Mouse (Mus musculus) heart, adult 2 months (tissue): ENCODE results near the gene Rnf223. TPM values are rescaled to one million over a fixed set of nuclear protein-coding genes. Genes with fewer than 3 reads are reported as not detected.

Experiments used
- DNase-seq, 2 experiments: peaks; one replicate each; pipeline ENCODE4 v3.0.0; 2021
- H3K27ac ChIP-seq: fragments of 200-600 bp; 2 replicates; pipeline ENCODE4 v1.8.1; 2022
- H3K27me3 ChIP-seq: fragments of 200-500 bp; 2 replicates; pipeline ENCODE4 v1.6.1; 2012; ENCODE audit warnings: mild to moderate bottlenecking, low read length, inconsistent platforms, mixed read lengths; ENCODE audit not compliant: control insufficient read depth, insufficient read depth
- H3K36me3 ChIP-seq: fragments of 200-500 bp; 2 replicates; pipeline ENCODE4 v1.6.1; 2012; ENCODE audit warnings: low read length, inconsistent platforms; ENCODE audit not compliant: control insufficient read depth, insufficient read depth
- H3K4me1 ChIP-seq: fragments of 200-500 bp; 2 replicates; pipeline ENCODE4 v1.6.1; 2011; ENCODE audit warnings: low read length; ENCODE audit not compliant: control insufficient read depth, insufficient read depth
- H3K4me3 ChIP-seq: fragments of 200-600 bp; 2 replicates; pipeline ENCODE4 v1.8.1; 2022
- H3K79me2 ChIP-seq: fragments of 200-500 bp; replicated peaks from 2 replicates; pipeline ENCODE4 v1.6.1; 2012; ENCODE audit warnings: mild to moderate bottlenecking, inconsistent platforms, low read length, moderate library complexity, mixed read lengths; ENCODE audit not compliant: control insufficient read depth, insufficient read depth
- H3K9ac ChIP-seq: fragments of 200-500 bp; 2 replicates; pipeline ENCODE4 v1.6.1; 2012; ENCODE audit warnings: low read depth, mild to moderate bottlenecking, control low read depth, inconsistent platforms, low read length, mixed read lengths
- CTCF ChIP-seq: fragments of 200-600 bp; IDR thresholded peaks from 2 replicates; pipeline ENCODE4 v1.8.1; 2022; ENCODE audit warnings: antibody characterized with exemption, mild to moderate bottlenecking, moderate library complexity
- EP300 ChIP-seq: fragments of 200-500 bp; IDR thresholded peaks from 2 replicates; pipeline ENCODE4 v1.6.1; 2011; ENCODE audit warnings: low read depth, low read length, control low read depth; ENCODE audit not compliant: insufficient read depth
- POLR2A ChIP-seq: fragments of 200-500 bp; IDR thresholded peaks from 2 replicates; pipeline ENCODE4 v1.6.1; 2011; ENCODE audit warnings: mild to moderate bottlenecking, low read depth, low read length, control low read depth; ENCODE audit not compliant: insufficient read depth
- WGBS: fragments of 180-500 bp; shearing (Covaris S2); methylation state at CpG from one replicate; pipeline ENCODE4 v1.1.7; 2018; 5-methylcytosine and 5-hydroxymethylcytosine counted together
- intact Hi-C: fragments of 180-260 bp; cut with DNase I; formaldehyde crosslinking; loops from one replicate; pipeline ENCODE4 v1.15.1; 2025
- polyA plus RNA-seq: library from polyadenylated mRNA; depleted of rRNA; stranded (reverse); fragments of >200 nt; gene quantifications from 2 replicates; pipeline ENCODE4 v1.2.3, GENCODE M21; 2012
- total RNA-seq, 2 experiments: library from RNA; stranded (reverse); gene quantifications; 2 replicates each; pipeline ENCODE4 v1.2.3; 2021

Gene Rnf223
- total and polyA plus RNA-seq, 3 experiments = 0.07 to 0.14 TPM; not detected in 1

DNA sequence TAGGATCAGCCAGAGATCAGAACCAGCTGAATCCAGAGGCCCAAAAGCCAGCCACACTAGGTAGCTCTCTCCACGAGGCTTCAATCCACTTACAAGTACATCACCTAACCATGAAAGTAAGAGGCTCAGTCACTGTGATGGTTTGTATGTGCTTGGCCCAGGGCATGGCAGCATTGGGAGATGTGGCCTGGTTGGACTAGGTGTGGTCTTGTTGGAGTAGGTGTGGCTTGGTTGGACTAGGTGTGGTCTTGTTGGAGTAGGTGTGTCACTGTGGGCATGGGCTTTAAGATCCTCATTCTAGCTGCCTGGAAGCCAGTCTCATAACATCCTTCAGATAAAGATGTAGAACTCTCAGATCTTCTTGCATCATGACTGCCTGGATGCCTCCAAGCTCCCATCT is 39.1 kb upstream of the Rnf223 start:
- H3K4me3 ChIP-seq = no peak overlapping the region
- no peaks in the 10 kb centered on the region for H3K27me3 ChIP-seq
- no peaks in the 10 kb centered on the region for H3K36me3 ChIP-seq
- H3K27ac ChIP-seq = no peak overlapping the region
- TF ChIP-seq POLR2A (no peak), CTCF (no peak), EP300 (no peak)
- H3K4me1 ChIP-seq = no peaks in the 10 kb centered on the region
- no peak overlapping the region for H3K9ac ChIP-seq
- intact Hi-C loops = no loop called here
- DNase-seq = no peak
- WGBS = 60% methylated on average over 1 of the region's 1 CpGs
- H3K79me2 ChIP-seq = no peaks in the 10 kb centered on the region

DNA sequence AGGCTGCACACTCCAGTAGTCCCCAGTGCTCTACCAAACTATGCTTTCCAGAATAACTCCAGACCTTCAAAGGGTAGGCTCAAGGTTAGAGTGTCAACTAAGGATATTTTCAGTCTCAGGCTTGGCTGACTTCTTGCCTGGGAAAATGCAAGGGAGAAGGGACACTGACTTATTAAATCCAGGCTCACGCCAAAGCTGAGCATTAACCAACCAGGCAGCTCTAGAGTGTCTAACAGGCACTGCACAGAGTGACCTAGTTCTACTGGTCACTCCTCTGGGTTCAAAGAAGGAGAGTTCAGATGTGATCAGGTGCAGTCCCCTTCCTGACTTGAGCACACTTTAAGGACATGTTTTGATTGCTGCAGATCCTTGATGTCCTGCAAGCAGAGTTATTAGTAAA is 37.5 kb upstream of the Rnf223 start:
- DNase-seq = no peak
- Histone ChIP-seq H3K4me3 (no peak overlapping the region), H3K36me3 (no peaks in the 10 kb centered on the region), H3K79me2 (no peaks in the 10 kb centered on the region), H3K4me1 (no peaks in the 10 kb centered on the region), H3K9ac (no peak overlapping the region), H3K27me3 (no peaks in the 10 kb centered on the region), H3K27ac (no peak overlapping the region)
- WGBS = 59% methylated on average over 1 of the region's 1 CpGs
- intact Hi-C loops = no loop called here
- no peak for TF ChIP-seq POLR2A
- TF ChIP-seq EP300 = no peak
- no peak for TF ChIP-seq CTCF

- intact Hi-C loops = no loop called here
- no peaks in the 10 kb centered on the region for H3K79me2 ChIP-seq
- TF ChIP-seq CTCF (no peak), POLR2A (no peak), EP300 (no peak)
- DNase-seq = no peak
- H3K27ac ChIP-seq = no peak overlapping the region
- no peaks in the 10 kb centered on the region for H3K27me3 ChIP-seq
- no peak overlapping the region for H3K9ac ChIP-seq
- H3K36me3 ChIP-seq = no peaks in the 10 kb centered on the region
- H3K4me1 ChIP-seq = no peaks in the 10 kb centered on the region
- 81% methylated on average over 5 of the region's 5 CpGs for WGBS
- no peak overlapping the region for H3K4me3 ChIP-seq
Observed at GRCm38 (mm10) chr4:156093758-156094157, 36.6 kb upstream of the Rnf223 start.

- 92% methylated on average over 1 of the region's 1 CpGs for WGBS
- DNase-seq = no peak
- intact Hi-C loops = no loop called here
Observed at GRCm38 (mm10) chr4:156096191-156096590, 34.1 kb upstream of the Rnf223 start.

GRCm38 (mm10) chr4:156097770-156098366 is 32.4 kb upstream of the Rnf223 start:
- Histone ChIP-seq H3K9ac (no peak overlapping the region), H3K4me1 (no peaks in the 10 kb centered on the region), H3K79me2 (no peaks in the 10 kb centered on the region), H3K36me3 (no peaks in the 10 kb centered on the region), H3K27me3 (no peaks in the 10 kb centered on the region), H3K4me3 (no peak overlapping the region), H3K27ac (no peak overlapping the region)
- no peak for TF ChIP-seq EP300
- no peak for TF ChIP-seq CTCF
- no peak for TF ChIP-seq POLR2A
- 68% methylated on average over 9 of the region's 9 CpGs for WGBS
- intact Hi-C loops = no loop called here
- DNase-seq = no peak

More at GRCm38 (mm10) chr4:156096191-156096590, 34.1 kb upstream of the Rnf223 start:
- Histone ChIP-seq H3K27me3 (no peaks in the 10 kb centered on the region), H3K4me3 (no peak overlapping the region), H3K4me1 (no peaks in the 10 kb centered on the region), H3K9ac (no peak overlapping the region), H3K79me2 (no peaks in the 10 kb centered on the region), H3K36me3 (no peaks in the 10 kb centered on the region), H3K27ac (no peak overlapping the region)
- TF ChIP-seq CTCF (no peak), POLR2A (no peak), EP300 (no peak)

DNA sequence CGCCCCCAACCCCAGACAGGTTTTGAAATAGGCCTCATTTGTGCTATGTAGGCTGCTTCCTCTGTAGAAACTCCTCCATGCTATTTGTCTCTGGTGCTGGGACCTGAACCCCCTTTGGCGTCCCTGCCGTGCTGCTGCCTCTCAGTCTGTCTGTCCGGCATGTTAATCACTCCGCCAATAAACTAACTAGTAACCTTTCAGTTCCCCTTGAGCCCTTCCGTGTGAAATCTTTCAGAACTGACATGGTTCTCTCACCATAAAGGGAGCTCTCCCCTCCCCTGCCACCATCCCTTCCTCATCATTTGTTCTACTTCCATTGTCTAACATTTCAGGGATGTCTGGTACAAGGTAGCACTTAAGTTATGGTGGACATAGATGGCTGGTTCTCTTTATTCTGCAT is 30.9 kb upstream of the Rnf223 start:
- H3K79me2 ChIP-seq = no peaks in the 10 kb centered on the region
- 74% methylated on average over 6 of the region's 6 CpGs for WGBS
- no peak overlapping the region for H3K4me3 ChIP-seq
- H3K4me1 ChIP-seq = no peaks in the 10 kb centered on the region
- no peak for DNase-seq
- no peak overlapping the region for H3K9ac ChIP-seq
- intact Hi-C loops = no loop called here
- H3K27ac ChIP-seq = no peak overlapping the region
- H3K27me3 ChIP-seq = no peaks in the 10 kb centered on the region
- H3K36me3 ChIP-seq = no peaks in the 10 kb centered on the region
- TF ChIP-seq POLR2A (no peak), CTCF (no peak), EP300 (no peak)
